Mouse (Mus musculus) Muller cell, postnatal 12 days (primary cell): ENCODE measurements around the gene Ptgds.

ENCODE experiments used
- DNase-seq: peaks from one replicate; pipeline ENCODE4 v3.0.0-alpha.2; 2015; ENCODE audit errors: inconsistent ontology term

The Ptgds gene

GRCm38 (mm10) chr2:25469969-25470368 is at the start of gene Ptgds:
TSS of gene Ptgds (minus strand) at chr2:25470046.
- DNase-seq = no peak

- peak; percentile 14 for DNase-seq
These were observed 40.1 kb upstream of the Ptgds start for GRCm38 (mm10) chr2:25509912-25510311.

GRCm38 (mm10) chr2:25506964-25507363 is 37.1 kb upstream of the Ptgds start:
- no peak for DNase-seq

DNA sequence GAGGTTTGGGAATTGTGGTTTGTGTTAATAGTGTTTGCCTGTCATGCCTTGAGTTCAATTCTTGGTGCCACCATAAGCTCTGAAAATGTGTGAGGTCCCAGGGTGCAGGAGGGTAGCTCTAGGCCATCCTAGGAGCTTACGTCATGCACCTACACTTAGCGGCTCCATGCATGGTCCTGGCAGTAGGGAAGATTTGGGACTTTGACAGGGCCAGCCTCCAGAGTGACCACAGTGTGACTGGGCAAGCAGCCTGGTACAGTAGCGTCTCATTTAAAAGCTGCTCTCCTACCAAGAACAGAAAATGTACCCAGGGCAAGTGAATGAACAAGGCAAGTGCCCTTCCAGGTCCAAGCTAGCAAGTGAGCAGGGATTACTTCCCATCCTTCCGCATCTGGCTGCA is 36.0 kb upstream of the Ptgds start:
- DNase-seq = no peak

DNA sequence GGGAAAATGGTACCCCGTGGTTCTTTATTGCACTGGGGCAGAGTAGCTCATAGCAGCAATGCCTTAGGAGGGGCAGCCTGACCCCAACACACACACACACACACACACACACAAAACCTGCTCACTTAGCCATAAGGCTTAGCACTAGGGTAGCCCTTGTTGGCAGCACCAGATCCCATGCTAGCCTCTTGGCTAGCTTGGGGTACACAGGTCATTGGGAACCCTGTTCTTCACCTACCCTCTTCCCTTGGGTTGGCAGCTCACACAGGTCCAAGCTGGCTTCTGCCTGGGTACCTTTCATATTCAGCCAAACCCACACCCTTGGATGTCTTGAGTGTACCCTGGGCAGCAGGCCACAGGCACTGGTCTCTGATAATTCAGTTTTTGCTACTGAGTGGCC is 35.2 kb upstream of the Ptgds start:
- DNase-seq = no peak

DNA sequence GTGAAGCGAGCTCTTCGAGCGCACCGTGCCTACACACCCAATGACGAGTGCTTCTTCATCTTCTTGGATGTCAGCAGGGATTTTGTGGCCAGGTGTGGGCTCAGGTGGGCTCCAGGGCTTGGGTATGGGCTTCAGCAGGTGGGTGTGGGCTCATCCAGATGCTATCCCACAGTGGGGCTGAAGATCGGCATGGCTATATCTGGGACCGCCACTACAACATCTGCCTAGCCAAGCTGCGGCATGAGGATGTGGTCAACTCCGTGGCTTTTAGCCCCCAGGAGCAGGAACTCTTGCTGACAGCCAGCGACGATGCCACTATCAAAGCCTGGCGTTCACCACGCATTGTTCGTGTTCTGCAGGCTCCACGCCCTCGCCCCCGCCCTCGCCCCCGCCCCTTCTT is 34.7 kb upstream of the Ptgds start:
- no peak for DNase-seq

GRCm38 (mm10) chr2:25502726-25503125 is 32.9 kb upstream of the Ptgds start:
- DNase-seq = no peak

DNA sequence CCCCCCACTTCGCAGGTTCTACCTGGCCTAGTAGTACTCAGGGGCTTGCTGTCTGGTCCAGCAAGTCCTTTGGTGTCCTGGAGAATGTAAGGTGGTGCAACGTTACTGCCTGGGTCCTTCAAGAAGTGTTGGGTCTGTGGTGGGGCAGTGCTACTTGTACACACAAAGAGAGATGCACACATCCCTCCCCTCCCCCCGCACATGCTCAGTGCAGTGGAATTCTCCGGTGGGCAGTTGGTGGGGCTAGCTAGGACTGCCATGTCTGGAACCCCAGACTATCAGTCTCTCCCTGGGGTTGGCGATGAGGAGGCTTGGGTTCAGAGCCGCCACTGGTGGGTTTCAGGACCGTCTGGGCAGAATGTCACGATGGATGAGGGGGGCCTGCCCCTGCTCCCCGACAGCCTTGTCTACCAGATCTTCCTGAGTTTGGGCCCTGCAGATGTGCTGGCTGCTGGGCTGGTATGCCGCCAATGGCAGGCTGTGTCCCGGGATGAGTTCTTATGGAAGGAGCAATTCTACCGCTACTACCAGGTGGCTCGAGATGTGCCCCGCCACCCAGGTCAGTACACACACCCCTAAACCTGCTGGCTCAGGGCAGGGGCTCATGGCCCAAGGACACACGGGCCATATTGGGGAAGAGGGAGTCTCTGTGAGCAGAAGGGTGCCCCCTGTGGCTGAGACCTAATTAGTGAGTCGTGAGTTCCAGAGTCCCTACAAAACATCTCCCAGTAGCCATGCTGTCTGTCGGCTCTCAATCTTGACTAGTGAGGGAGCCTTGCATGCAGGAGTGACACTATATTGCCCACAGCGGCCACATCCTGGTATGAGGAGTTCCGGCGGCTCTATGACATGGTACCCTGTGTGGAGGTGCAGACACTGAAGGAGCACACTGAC is 32.0 kb upstream of the Ptgds start, which contains the start of gene C8g:
C8g (minus strand) TSS at position 127 of the 894 bp plus-strand sequence.
- no peak for DNase-seq

DNA sequence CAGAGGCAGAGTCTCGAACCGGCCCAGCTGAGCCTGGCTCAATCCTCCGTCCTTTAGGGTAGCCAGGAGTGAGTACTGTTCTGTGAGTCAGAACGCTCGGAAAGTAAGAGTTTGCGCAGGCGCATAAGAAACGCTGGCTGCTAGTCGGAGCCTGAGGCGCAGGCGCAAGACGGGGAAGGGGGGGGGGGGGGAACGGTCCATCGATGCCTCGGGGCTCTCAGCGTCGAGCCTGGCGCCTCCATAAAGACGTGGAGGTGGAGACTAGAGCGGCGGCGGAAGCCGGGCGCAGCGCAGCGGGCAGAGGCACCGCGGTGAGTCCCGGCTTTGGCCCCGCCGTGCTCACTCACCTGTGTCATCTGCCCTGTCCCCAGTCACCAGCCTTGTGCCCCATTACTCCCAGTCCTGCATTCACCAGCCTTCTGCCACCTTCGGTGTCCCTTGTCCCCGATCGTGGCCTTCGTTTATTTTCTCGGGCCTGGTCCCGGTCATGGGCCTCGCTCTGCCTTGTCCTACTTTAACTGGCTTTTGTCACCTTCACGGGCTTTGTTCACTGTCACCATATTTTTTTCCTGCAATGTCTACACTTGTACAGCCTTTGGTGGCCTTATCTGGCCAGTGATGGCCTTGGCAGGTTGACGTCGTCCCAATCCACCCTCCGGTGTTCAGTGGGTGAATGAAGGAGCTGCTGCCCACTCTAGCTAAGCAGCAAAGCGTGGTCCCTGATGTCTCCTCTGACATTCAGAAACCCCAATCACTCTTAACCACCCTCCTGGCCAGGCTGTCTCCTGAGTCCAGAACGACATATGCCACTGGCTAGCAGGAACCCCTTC is 30.9 kb upstream of the Ptgds start, which contains the start of gene Fbxw5:
Fbxw5 (plus strand) TSS at position 175 of the 830 bp plus-strand sequence.
- peak; percentile 96 for DNase-seq

DNA sequence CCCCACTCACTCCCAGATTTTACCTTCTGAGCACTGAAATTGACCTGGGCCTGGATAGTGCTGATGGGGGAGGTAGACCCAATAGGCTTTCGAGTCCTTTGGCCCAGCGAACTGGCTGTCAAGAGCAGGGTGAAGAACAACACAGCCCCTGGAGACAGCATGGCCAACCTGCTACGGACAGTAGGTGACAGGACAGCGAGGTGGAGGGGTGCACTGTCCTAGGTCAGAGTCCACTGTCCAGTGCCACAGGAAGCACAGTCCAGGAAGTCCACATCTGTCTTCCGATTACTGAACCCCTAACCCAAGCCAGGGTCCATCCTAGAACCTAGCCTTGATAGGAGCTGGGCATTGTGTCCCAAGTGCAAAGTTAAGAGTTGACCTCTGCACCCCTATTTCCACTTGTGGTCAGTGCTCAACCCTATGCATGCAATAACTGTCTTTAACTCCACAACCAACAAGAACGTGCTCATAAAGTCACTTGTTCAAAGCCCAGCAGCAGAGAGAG is 30.3 kb upstream of the Ptgds start:
- DNase-seq = peak; percentile 33

GRCm38 (mm10) chr2:25498622-25499478 is 29.0 kb upstream of the Ptgds start:
- DNase-seq = no peak

GRCm38 (mm10) chr2:25497846-25498575 is 28.2 kb upstream of the Ptgds start:
- DNase-seq = no peak

DNA sequence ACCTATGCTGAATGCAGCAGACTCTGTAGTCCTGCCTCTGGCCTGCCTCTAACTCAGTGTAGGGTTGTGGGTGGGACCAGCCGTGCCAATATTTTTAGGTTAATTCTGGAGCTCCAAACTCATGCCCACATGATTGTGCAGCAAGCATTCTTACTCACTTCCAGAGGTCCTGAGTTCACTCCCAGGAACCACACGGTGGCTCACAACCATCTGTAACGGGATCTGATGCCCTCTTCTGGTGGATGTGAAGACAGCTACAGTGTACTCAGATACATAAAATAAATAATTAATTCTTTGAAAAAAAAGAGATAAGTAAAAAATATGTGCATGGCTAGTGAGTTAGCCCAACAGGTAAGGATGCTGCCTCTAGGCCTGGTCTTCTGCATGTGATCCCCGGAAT is 26.6 kb upstream of the Ptgds start:
- peak; percentile 47 for DNase-seq

- no peak for DNase-seq
These were observed 23.7 kb upstream of the Ptgds start, which contains the start of gene Lcn12 for GRCm38 (mm10) chr2:25493476-25493961. TSS of gene Lcn12 (minus strand) at chr2:25493911.

GRCm38 (mm10) chr2:25492988-25493387 is 23.1 kb upstream of the Ptgds start:
- DNase-seq = no peak

GRCm38 (mm10) chr2:25488671-25489068 is 18.8 kb upstream of the Ptgds start:
- peak; percentile 50 for DNase-seq

- no peak for DNase-seq
These were observed 18.3 kb upstream of the Ptgds start for GRCm38 (mm10) chr2:25487965-25488670.

DNA sequence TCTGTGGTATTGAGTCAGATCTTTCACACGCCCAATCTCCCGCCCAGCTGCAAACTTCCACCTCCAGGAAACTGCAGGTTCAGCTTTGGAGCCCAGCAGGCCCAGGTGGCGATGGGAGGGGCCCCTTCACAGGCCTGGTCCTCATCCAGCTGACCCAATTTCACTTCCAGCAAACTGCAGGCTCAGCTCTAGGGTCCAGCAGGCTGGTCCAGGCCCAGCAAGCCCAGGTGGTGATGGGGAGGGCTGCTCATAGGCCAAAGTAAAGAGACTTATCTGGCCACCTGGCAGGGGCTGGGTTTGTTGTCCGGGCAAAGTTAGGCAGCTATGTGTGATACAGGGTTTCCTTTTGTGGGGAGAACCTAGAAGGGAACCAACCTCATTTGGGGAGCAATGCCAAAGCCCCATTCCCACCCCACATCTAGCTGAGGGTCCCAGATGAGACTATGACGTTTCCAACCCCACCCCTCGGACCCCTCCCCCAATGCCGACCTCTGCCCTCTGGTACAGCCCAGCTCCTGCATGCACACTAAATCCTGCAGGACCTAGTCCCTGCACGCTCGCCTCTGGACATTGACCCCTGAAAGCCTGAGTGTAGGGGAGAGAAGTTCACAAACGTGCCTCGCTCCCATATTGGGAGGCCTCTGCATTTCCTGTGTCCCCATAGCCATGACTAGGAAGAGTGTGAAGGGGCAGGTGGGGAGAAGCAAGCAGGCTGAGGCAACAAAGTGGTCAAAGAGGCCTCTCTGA is 15.2 kb upstream of the Ptgds start:
- DNase-seq = no peak

DNA sequence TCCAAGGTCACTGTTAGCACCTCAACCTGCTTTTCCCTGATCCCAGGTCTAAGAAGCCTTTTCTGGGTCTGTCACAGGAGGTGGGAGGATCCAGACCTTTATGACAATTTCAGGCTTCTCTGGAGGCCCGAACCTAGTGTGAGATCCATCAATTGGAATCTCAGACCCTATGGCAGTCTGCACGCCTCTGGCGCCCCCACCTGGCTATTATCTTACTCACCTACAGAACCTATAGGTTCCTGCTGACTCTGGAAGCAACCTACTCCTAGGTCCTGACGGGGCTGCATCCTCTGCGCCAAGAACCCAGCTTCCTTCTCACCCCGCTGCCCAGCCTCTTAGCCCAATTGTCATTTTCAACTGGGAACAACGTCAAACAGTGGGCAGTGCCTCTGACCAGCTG is 13.1 kb upstream of the Ptgds start:
- no peak for DNase-seq
